Mouse (Mus musculus): ENCODE data around the gene Cfi. TPM values are rescaled to one million over a fixed set of nuclear protein-coding genes. Genes with fewer than 3 reads are reported as not detected.
A peak's percentile ranks its signal among the peaks of the same experiment; 100 is the strongest.

The Cfi gene
- total and polyA plus RNA-seq, 2 experiments from 2014 or later = 0.42 to 1.2 TPM

DNA sequence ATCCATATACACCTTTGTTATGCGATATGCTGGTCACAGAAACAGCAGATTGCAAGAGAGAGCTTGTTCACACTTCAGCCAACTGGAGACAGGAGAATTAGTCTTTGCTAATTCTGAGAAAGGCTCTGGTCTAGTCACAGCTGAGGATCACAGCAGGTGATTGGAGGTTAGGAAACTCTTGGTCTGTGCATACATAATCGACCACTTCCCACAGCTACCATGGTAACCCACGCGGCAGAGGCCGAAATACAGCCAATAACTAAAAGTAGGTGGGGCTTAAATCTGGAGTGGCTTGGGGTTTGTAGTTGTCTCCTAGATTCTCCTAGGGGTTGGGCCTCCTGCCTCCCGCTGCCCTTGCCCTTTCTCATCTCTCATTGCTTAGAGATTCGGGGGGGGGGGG, 2.3 kb downstream of the Cfi start:
- Histone ChIP-seq H3K27me3 (ENCODE audit: insufficient read depth, low read length) (no peaks in the 10 kb centered on the region; the same call in 1 of the 2 replicates), H3K9me3 (ENCODE audit: low read length) (no peaks in the 10 kb centered on the region), H3K4me2 (ENCODE audit: low read depth, low read length, poor library complexity, severe bottlenecking) (no peak overlapping the region), H3K9ac (replicated peaks; ENCODE audit: low read length, poor library complexity, severe bottlenecking) (no peak overlapping the region), H3K36me3 (ENCODE audit: insufficient read depth, low read length) (no peaks in the 10 kb centered on the region), H3K27ac (ENCODE audit: low read depth, low read length) (no peak overlapping the region), H3K4me1 (ENCODE audit: insufficient read depth, low read length) (no peaks in the 10 kb centered on the region), H3K4me3 (ENCODE audit: low read depth, low read length) (no peak overlapping the region)
- ATAC-seq (ENCODE audit: low FRiP score) (no peak), DNase-seq (ENCODE audit: low spot score) (no peak)
- WGBS = 35% methylated on average over 7 of the region's 7 CpGs
- TF ChIP-seq CTCF (IDR thresholded peaks at IDR 0.05) = no peak

DNA sequence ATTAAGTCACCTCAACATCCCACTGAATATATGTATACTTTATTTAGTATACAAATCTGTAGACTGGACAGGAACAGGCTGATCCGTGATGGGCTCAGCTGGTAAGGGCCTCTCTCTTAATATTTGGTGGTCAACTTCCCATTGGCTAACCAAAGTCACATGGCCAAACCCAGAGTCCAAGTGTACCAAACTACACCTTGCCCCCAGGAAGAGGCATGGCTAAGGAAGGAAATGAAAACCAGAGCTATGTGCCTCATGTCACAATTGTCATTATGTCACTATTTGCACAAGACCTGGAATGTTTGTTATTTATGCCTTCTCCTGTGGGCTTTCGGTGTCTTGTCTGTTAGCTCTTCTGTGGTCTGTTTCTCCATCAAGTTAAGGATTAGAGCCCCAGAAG, 10.2 kb downstream of the Cfi start:
- H3K9me3 ChIP-seq (ENCODE audit: low read length) = no peaks in the 10 kb centered on the region
- H3K27me3 ChIP-seq (ENCODE audit: insufficient read depth, low read length) = no peaks in the 10 kb centered on the region
- WGBS = 81% methylated on average over 2 of the region's 2 CpGs
- H3K27ac ChIP-seq (ENCODE audit: low read depth, low read length) = no peak overlapping the region
- H3K4me1 ChIP-seq (ENCODE audit: insufficient read depth, low read length) = no peaks in the 10 kb centered on the region
- H3K9ac ChIP-seq (replicated peaks; ENCODE audit: low read length, poor library complexity, severe bottlenecking) = no peak overlapping the region
- DNase-seq (ENCODE audit: low spot score) (no peak), ATAC-seq (ENCODE audit: low FRiP score) (no peak)
- no peak overlapping the region for H3K4me2 ChIP-seq (ENCODE audit: low read depth, low read length, poor library complexity, severe bottlenecking)
- H3K4me3 ChIP-seq (ENCODE audit: low read depth, low read length) = no peak overlapping the region
- no peaks in the 10 kb centered on the region for H3K36me3 ChIP-seq (ENCODE audit: insufficient read depth, low read length)
- TF ChIP-seq CTCF (IDR thresholded peaks at IDR 0.05) = no peak

DNA sequence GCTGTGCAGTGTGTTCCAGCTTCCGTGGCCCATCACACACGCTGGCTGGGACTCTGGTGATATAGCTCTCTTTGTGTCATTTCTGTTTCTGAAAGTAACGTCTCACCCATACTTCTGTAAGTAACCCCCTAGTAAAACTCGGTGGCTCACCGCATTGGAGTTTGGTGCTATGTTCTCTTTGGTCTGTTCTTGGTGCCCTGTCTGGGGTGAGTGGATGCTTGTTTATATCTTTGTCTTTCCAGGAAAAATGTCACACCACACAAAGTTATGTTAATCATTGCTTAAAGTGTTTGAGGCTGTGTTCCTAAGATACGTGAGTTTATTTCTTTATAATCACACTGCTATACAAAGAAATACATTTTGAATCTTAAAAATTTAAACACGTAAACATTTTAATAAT, 11.2 kb downstream of the Cfi start:
- no peak overlapping the region for H3K27ac ChIP-seq (ENCODE audit: low read depth, low read length)
- no peaks in the 10 kb centered on the region for H3K27me3 ChIP-seq (ENCODE audit: insufficient read depth, low read length)
- ATAC-seq (ENCODE audit: low FRiP score) (no peak), DNase-seq (ENCODE audit: low spot score) (no peak)
- no peak for TF ChIP-seq CTCF (IDR thresholded peaks at IDR 0.05)
- WGBS = 85% methylated on average over 7 of the region's 7 CpGs
- no peak overlapping the region for H3K4me2 ChIP-seq (ENCODE audit: low read depth, low read length, poor library complexity, severe bottlenecking)
- no peaks in the 10 kb centered on the region for H3K4me1 ChIP-seq (ENCODE audit: insufficient read depth, low read length)
- no peaks in the 10 kb centered on the region for H3K36me3 ChIP-seq (ENCODE audit: insufficient read depth, low read length)
- no peak overlapping the region for H3K4me3 ChIP-seq (ENCODE audit: low read depth, low read length)
- H3K9ac ChIP-seq (replicated peaks; ENCODE audit: low read length, poor library complexity, severe bottlenecking) = no peak overlapping the region
- H3K9me3 ChIP-seq (ENCODE audit: low read length) = no peaks in the 10 kb centered on the region

DNA sequence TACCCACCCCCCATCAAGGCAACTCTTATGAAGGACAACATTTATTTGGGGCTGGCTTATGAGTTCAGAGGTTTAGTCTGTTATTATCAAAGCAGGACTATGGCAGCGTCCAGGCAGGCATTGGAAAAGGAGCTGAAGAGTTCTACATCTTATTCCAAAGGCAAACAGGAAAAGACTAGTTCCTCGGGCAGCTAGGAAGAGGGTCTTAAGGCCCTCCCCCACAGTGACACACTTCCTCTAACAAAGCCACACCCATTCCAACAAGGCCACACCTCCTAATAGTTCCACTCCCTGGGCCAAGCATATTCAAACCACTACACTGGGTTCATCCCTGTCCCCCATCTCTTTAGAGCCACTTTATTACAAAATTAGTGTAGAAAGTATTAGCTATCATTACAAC, 26.9 kb downstream of the Cfi start:
- 0 out of 2 replicates have a peak, but pooled peaks cover 2% of the 10 kb centered on the region for H3K9me3 ChIP-seq (ENCODE audit: low read length)
- no peak overlapping the region for H3K4me2 ChIP-seq (ENCODE audit: low read depth, low read length, poor library complexity, severe bottlenecking)
- 76% methylated on average over 2 of the region's 2 CpGs for WGBS
- no peak overlapping the region for H3K9ac ChIP-seq (replicated peaks; ENCODE audit: low read length, poor library complexity, severe bottlenecking)
- H3K4me1 ChIP-seq (ENCODE audit: insufficient read depth, low read length) = no peaks in the 10 kb centered on the region
- no peak overlapping the region for H3K27ac ChIP-seq (ENCODE audit: low read depth, low read length)
- no peak for DNase-seq (ENCODE audit: low spot score)
- ATAC-seq (ENCODE audit: low FRiP score) = no peak
- H3K36me3 ChIP-seq (ENCODE audit: insufficient read depth, low read length) = no peaks in the 10 kb centered on the region
- no peaks in the 10 kb centered on the region for H3K27me3 ChIP-seq (ENCODE audit: insufficient read depth, low read length)
- H3K4me3 ChIP-seq (ENCODE audit: low read depth, low read length) = no peak overlapping the region
- no peak for TF ChIP-seq CTCF (IDR thresholded peaks at IDR 0.05)

DNA sequence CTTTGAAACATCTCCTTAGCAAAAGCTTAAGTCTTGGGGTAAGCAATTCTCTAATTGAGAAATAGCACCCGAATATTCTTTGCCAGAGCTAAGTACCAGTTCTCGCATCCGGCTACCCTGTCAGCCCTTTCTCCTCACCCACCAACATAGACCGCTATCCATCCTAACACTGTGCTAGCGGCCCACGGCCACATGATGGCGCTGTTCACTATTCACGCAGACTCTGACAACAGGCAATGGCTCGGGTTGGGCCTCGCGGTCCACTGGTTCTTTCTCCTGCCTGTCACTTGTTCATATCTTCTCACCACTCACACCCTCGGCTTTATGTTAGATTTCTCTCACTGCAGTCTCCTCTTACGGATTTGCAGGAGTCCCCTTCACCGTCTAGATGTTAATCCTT, 28.0 kb downstream of the Cfi start:
- H3K4me2 ChIP-seq (ENCODE audit: low read depth, low read length, poor library complexity, severe bottlenecking) = no peak overlapping the region
- H3K4me3 ChIP-seq (ENCODE audit: low read depth, low read length) = no peak overlapping the region
- DNase-seq (ENCODE audit: low spot score) = peak; percentile 7
- H3K4me1 ChIP-seq (ENCODE audit: insufficient read depth, low read length) = no peaks in the 10 kb centered on the region
- no peak overlapping the region for H3K27ac ChIP-seq (ENCODE audit: low read depth, low read length)
- TF ChIP-seq CTCF (IDR thresholded peaks at IDR 0.05) = peak; percentile 59
- no peaks in the 10 kb centered on the region for H3K9me3 ChIP-seq (ENCODE audit: low read length)
- no peaks in the 10 kb centered on the region for H3K27me3 ChIP-seq (ENCODE audit: insufficient read depth, low read length)
- no peak for ATAC-seq (ENCODE audit: low FRiP score)
- no peaks in the 10 kb centered on the region for H3K36me3 ChIP-seq (ENCODE audit: insufficient read depth, low read length)
- 52% methylated on average over 14 of the region's 14 CpGs for WGBS
- no peak overlapping the region for H3K9ac ChIP-seq (replicated peaks; ENCODE audit: low read length, poor library complexity, severe bottlenecking)

DNA sequence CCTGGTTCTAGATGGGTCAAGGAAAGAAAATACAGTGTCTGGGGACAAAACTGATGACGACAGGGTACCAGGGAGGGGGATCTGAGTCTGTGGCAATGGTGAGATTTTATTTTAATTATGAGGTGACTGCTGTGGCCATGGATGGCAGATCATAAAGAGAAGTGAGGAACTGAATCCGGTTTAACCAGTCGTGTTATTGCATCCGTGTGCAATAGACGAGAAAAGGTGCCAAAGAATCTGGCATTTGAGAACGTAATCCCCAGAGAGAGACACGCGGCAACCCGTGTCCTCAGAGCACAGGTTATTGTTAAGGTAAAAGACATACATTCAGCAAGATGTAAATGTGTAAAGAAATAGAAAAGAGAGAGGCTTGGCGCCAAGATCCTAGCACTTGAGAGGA, 41.6 kb downstream of the Cfi start:
- no peaks in the 10 kb centered on the region for H3K27me3 ChIP-seq (ENCODE audit: insufficient read depth, low read length)

More for the DNA sequence above, 41.6 kb downstream of the Cfi start:
- WGBS = 92% methylated on average over 10 of the region's 10 CpGs
- Histone ChIP-seq H3K4me3 (ENCODE audit: low read depth, low read length) (no peak overlapping the region), H3K9me3 (ENCODE audit: low read length) (no peaks in the 10 kb centered on the region), H3K4me1 (ENCODE audit: insufficient read depth, low read length) (0 out of 2 replicates have a peak, but pooled peaks cover 2% of the 10 kb centered on the region), H3K4me2 (ENCODE audit: low read depth, low read length, poor library complexity, severe bottlenecking) (no peak overlapping the region), H3K9ac (replicated peaks; ENCODE audit: low read length, poor library complexity, severe bottlenecking) (no peak overlapping the region), H3K36me3 (ENCODE audit: insufficient read depth, low read length) (no peaks in the 10 kb centered on the region), H3K27ac (ENCODE audit: low read depth, low read length) (no peak overlapping the region)
- no peak for ATAC-seq (ENCODE audit: low FRiP score)
- TF ChIP-seq CTCF (IDR thresholded peaks at IDR 0.05) = no peak
- DNase-seq (ENCODE audit: low spot score) = no peak

Measured in midbrain, postnatal 0 days (tissue).